Mouse (Mus musculus): Measurements from ENCODE around the gene Reps1. TPM values are rescaled to one million over a fixed set of nuclear protein-coding genes. Genes with fewer than 3 reads are reported as not detected.

The Reps1 gene
- polyA plus RNA-seq, 1 experiment: 74.5 TPM

GRCm38 (mm10) chr10:18072871-18073270 is 17.2 kb downstream of the Reps1 start:
- Histone ChIP-seq H3K4me1 (ENCODE audit: control insufficient read depth, insufficient read depth, low read length) (peaks cover 3% of the 10 kb centered on the region; the same call in 1 of the 2 replicates), H3K27ac (ENCODE audit: insufficient read depth, low read length) (no peak overlapping the region), H3K4me3 (ENCODE audit: insufficient read depth, low read length) (no peak overlapping the region)
- TF ChIP-seq CTCF (IDR thresholded peaks at IDR 0.05; ENCODE audit: extremely low read depth, insufficient read depth, low read length): no peak
- no peak for TF ChIP-seq POLR2A (IDR thresholded peaks at IDR 0.05; ENCODE audit: extremely low read depth, insufficient read depth, low read length)

- Histone ChIP-seq H3K4me1 (ENCODE audit: control insufficient read depth, insufficient read depth, low read length) (peaks cover 3% of the 10 kb centered on the region; the same call in 1 of the 2 replicates), H3K4me3 (ENCODE audit: insufficient read depth, low read length) (no peak overlapping the region), H3K27ac (ENCODE audit: insufficient read depth, low read length) (no peak overlapping the region)
- TF ChIP-seq CTCF (IDR thresholded peaks at IDR 0.05; ENCODE audit: extremely low read depth, insufficient read depth, low read length): no peak
- TF ChIP-seq POLR2A (IDR thresholded peaks at IDR 0.05; ENCODE audit: extremely low read depth, insufficient read depth, low read length): no peak
These were observed 18.9 kb downstream of the Reps1 start for GRCm38 (mm10) chr10:18074383-18075075.

- TF ChIP-seq POLR2A (IDR thresholded peaks at IDR 0.05; ENCODE audit: extremely low read depth, insufficient read depth, low read length) (no peak), CTCF (IDR thresholded peaks at IDR 0.05; ENCODE audit: extremely low read depth, insufficient read depth, low read length) (no peak)
- no peaks in the 10 kb centered on the region; the same call in 1 of the 2 replicates for H3K4me1 ChIP-seq (ENCODE audit: control insufficient read depth, insufficient read depth, low read length)
- no peak overlapping the region for H3K27ac ChIP-seq (ENCODE audit: insufficient read depth, low read length)
- no peak overlapping the region for H3K4me3 ChIP-seq (ENCODE audit: insufficient read depth, low read length)
These were observed 20.2 kb downstream of the Reps1 start for GRCm38 (mm10) chr10:18075845-18076244.

- Histone ChIP-seq H3K4me1 (ENCODE audit: control insufficient read depth, insufficient read depth, low read length) (no peaks in the 10 kb centered on the region; the same call in 1 of the 2 replicates), H3K27ac (ENCODE audit: insufficient read depth, low read length) (no peak overlapping the region), H3K4me3 (ENCODE audit: insufficient read depth, low read length) (no peak overlapping the region)
- no peak for TF ChIP-seq CTCF (IDR thresholded peaks at IDR 0.05; ENCODE audit: extremely low read depth, insufficient read depth, low read length)
- TF ChIP-seq POLR2A (IDR thresholded peaks at IDR 0.05; ENCODE audit: extremely low read depth, insufficient read depth, low read length): no peak
These were observed 25.9 kb downstream of the Reps1 start for GRCm38 (mm10) chr10:18081536-18081935.

GRCm38 (mm10) chr10:18082772-18083171 is 27.1 kb downstream of the Reps1 start:
- H3K27ac ChIP-seq (ENCODE audit: insufficient read depth, low read length): no peak overlapping the region
- TF ChIP-seq POLR2A (IDR thresholded peaks at IDR 0.05; ENCODE audit: extremely low read depth, insufficient read depth, low read length) (no peak), CTCF (IDR thresholded peaks at IDR 0.05; ENCODE audit: extremely low read depth, insufficient read depth, low read length) (no peak)
- no peaks in the 10 kb centered on the region; the same call in 1 of the 2 replicates for H3K4me1 ChIP-seq (ENCODE audit: control insufficient read depth, insufficient read depth, low read length)
- H3K4me3 ChIP-seq (ENCODE audit: insufficient read depth, low read length): no peak overlapping the region

- Histone ChIP-seq H3K4me1 (ENCODE audit: control insufficient read depth, insufficient read depth, low read length) (no peaks in the 10 kb centered on the region), H3K4me3 (ENCODE audit: insufficient read depth, low read length) (no peak overlapping the region), H3K27ac (ENCODE audit: insufficient read depth, low read length) (no peak overlapping the region)
- no peak for TF ChIP-seq CTCF (IDR thresholded peaks at IDR 0.05; ENCODE audit: extremely low read depth, insufficient read depth, low read length)
- TF ChIP-seq POLR2A (IDR thresholded peaks at IDR 0.05; ENCODE audit: extremely low read depth, insufficient read depth, low read length): no peak
These were observed 35.0 kb downstream of the Reps1 start for GRCm38 (mm10) chr10:18090691-18091090.

GRCm38 (mm10) chr10:18102166-18102565 is 46.5 kb downstream of the Reps1 start:
- H3K4me1 ChIP-seq (ENCODE audit: control insufficient read depth, insufficient read depth, low read length): no peaks in the 10 kb centered on the region; the same call in 1 of the 2 replicates
- no peak overlapping the region for H3K27ac ChIP-seq (ENCODE audit: insufficient read depth, low read length)
- no peak overlapping the region for H3K4me3 ChIP-seq (ENCODE audit: insufficient read depth, low read length)
- TF ChIP-seq CTCF (IDR thresholded peaks at IDR 0.05; ENCODE audit: extremely low read depth, insufficient read depth, low read length): peak; percentile 25; the same call in 1 of the 2 replicates
- TF ChIP-seq POLR2A (IDR thresholded peaks at IDR 0.05; ENCODE audit: extremely low read depth, insufficient read depth, low read length): no peak

GRCm38 (mm10) chr10:18107471-18107870 is 51.8 kb downstream of the Reps1 start:
- no peak overlapping the region for H3K4me3 ChIP-seq (ENCODE audit: insufficient read depth, low read length)
- no peaks in the 10 kb centered on the region for H3K4me1 ChIP-seq (ENCODE audit: control insufficient read depth, insufficient read depth, low read length)
- TF ChIP-seq POLR2A (IDR thresholded peaks at IDR 0.05; ENCODE audit: extremely low read depth, insufficient read depth, low read length) (no peak), CTCF (IDR thresholded peaks at IDR 0.05; ENCODE audit: extremely low read depth, insufficient read depth, low read length) (peak; percentile 47)
- no peak overlapping the region for H3K27ac ChIP-seq (ENCODE audit: insufficient read depth, low read length)

- no peak overlapping the region for H3K4me3 ChIP-seq (ENCODE audit: insufficient read depth, low read length)
- TF ChIP-seq CTCF (IDR thresholded peaks at IDR 0.05; ENCODE audit: extremely low read depth, insufficient read depth, low read length): no peak
- no peak for TF ChIP-seq POLR2A (IDR thresholded peaks at IDR 0.05; ENCODE audit: extremely low read depth, insufficient read depth, low read length)
- H3K4me1 ChIP-seq (ENCODE audit: control insufficient read depth, insufficient read depth, low read length): no peaks in the 10 kb centered on the region
- H3K27ac ChIP-seq (ENCODE audit: insufficient read depth, low read length): no peak overlapping the region
These were observed 55.3 kb downstream of the Reps1 start for GRCm38 (mm10) chr10:18110940-18111339.

- no peak overlapping the region for H3K27ac ChIP-seq (ENCODE audit: insufficient read depth, low read length)
- H3K4me1 ChIP-seq (ENCODE audit: control insufficient read depth, insufficient read depth, low read length): no peaks in the 10 kb centered on the region
- no peak overlapping the region for H3K4me3 ChIP-seq (ENCODE audit: insufficient read depth, low read length)
- no peak for TF ChIP-seq CTCF (IDR thresholded peaks at IDR 0.05; ENCODE audit: extremely low read depth, insufficient read depth, low read length)
- no peak for TF ChIP-seq POLR2A (IDR thresholded peaks at IDR 0.05; ENCODE audit: extremely low read depth, insufficient read depth, low read length)
These were observed 57.9 kb downstream of the Reps1 start for GRCm38 (mm10) chr10:18113473-18114093.
